Mouse (Mus musculus): ENCODE measurements around the gene Zfand3.

DNA sequence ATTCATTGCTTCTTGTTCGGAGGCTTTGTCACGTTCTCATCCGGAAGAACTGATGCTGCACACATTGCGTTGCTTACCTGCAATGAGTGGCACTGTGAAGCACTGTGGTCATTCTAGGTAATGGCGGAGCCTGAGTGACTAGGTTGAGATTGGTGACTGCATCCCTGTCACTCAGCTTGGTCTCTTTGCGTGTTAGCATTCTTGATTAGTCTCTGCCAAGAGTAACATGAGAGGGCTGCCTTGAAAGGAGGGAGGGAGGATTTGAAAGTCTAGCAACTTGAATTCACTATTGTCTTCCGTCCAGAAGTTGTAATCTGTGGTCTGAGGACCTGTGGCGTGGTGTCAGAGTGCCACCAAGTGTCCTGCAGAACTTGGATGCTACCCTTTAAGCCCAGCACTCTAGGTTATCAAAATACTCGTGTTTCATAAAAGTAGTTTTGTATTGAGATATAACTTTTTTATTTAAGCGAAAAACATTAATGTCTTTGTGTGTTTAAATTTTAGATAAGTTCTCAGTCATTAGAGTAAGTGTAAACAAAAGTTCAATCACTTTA, 141.1 kb downstream of the Zfand3 start:
- TF ChIP-seq REST (IDR thresholded peaks at IDR 0.05; ENCODE audit: insufficient read depth, insufficient read length) (no peak), POLR2A (IDR thresholded peaks at IDR 0.05; ENCODE audit: insufficient read length, low read depth) (no peak), MYOD1 (IDR thresholded peaks at IDR 0.05; ENCODE audit: control insufficient read depth in 1 of 3, insufficient read length in 2 of 3, low read depth in 2 of 3) (no peak), MYOG (IDR thresholded peaks at IDR 0.05; ENCODE audit: control insufficient read depth in 1 of 3, insufficient read depth in 1 of 3, insufficient read length in 2 of 3, low read depth in 2 of 3) (no peak), USF1 (IDR thresholded peaks at IDR 0.05; ENCODE audit: low read depth) (no peak)
